Mouse (Mus musculus): ENCODE data around the gene Acmsd. TPM values are rescaled to one million over a fixed set of nuclear protein-coding genes. Genes with fewer than 3 reads are reported as not detected.

Acmsd gene
- total RNA-seq (2023) = not detected

DNA sequence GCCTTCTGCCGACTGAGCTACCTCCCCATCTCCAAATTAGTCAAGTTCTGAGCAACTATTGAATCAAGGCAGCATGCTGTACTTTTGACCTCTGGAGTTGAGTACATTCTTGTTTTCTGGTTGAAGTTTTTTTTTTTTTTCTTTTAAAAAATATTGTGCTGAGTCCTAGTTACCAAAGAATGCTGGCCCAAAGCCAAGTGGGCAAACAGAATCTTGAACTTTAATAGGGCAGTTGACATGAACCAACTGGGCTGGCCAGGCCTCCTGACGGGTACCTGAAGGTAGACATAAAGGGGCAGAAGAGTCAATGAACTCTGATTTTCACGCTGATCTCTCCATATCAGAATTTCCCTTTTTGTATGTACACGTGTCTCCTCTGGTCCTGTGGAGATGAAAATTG is at the start of gene Acmsd:
Gene Acmsd, plus strand, starts transcription at position 318 of the 400 bp plus-strand sequence.

DNA sequence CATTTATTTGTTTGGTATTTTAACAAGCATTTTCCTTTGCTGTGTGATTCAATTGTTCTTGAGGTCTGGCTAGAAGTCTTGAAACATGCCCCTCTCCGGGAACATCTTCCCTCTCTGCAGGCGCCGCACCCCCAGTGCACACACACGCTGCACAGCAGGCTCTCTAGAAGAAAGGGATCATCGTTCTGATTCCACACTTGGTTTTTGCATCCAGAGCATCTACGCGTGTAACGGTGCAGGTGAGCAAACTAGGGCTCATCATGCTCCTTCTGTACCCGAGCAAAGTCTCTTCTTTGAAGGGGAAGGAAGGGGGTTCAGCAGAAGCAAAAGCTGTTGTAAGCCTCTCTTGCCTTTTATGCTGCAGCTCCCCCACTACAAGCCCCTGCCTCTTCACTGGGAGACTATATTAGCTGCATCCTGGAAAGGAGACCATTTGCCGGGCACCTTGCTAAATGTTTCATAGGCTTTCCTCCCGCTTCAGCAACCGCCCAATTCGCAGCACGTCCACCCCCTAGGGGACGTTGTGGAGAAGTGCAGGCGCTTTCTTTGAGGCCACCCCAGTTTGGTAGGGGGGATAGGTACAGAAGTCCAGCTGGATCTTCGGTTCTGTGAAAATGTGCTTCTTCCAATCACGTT is 49.6 kb upstream of the Acmsd start, which contains the start of gene Tmem163:
Gene Tmem163, minus strand, starts transcription at position 51 of the 636 bp plus-strand sequence.

DNA sequence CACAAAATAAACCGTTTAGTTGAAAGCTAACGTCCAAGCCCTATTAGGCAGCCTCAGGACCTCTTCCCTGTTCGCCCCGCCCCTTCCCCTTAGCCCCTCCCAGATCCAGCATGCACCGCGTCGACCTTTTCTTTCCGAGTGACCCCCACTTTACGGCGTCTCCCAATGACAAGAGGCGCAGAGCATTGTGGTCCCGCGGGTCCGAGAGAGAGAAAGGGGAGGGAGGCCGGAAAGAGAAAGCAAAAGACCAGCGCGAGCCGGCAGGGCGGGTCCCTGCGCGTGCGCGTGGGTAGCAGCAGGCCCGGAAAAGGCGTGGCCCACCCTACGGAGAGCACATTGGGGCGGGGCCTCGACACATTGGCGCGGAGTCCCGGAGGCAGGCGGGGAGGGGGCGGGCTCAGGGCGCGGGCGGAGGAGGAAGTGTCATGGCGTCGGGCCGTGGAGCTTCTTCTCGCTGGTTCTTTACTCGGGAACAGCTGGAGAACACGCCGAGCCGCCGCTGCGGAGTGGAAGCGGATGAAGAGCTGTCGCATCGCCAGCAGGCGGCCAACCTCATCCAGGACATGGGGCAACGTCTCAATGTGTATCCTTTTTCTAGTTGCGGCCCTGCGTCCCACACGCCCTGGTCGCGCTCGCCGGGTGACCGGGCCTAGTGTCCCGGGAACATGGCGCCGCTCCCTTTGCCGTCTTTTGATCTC is 44.7 kb downstream of the Acmsd start, which contains the start of gene Ccnt2:
Gene Ccnt2, plus strand, starts transcription at position 362 of the 698 bp plus-strand sequence.

Other genes starting within 250 kb of the Acmsd start
- gene Tmem163, start 49.9 kb upstream of the Acmsd start, total RNA-seq (2023) = 10 to 100 TPM; 33.2 to 37.3 TPM
- 100 to 1,000 TPM; 108 to 109 TPM for gene Ccnt2, start 44.8 kb downstream of the Acmsd start, total RNA-seq (2023)
- gene Map3k19, start 125.6 kb downstream of the Acmsd start, total RNA-seq (2023) = 1 to 10 TPM; 9.1 to 9.2 TPM
- gene Rab3gap1, start 139.4 kb downstream of the Acmsd start, total RNA-seq (2023) = 10 to 100 TPM; 66.7 to 68.4 TPM

All from B cell, adult 67 days (primary cell).